Mouse (Mus musculus) neural tube, embryonic 13.5 days (tissue): Measurements from ENCODE around the gene Ypel2. TPM values are rescaled to one million over a fixed set of nuclear protein-coding genes. Genes with fewer than 3 reads are reported as not detected.

Experiments
- ATAC-seq: fragments of 200-750 bp; cut with Nextera tagmentation; 2 replicates; pipeline ENCODE4 v1.8.0; 2017; ENCODE audit warnings: low read depth, mild to moderate bottlenecking, moderate TSS enrichment, moderate library complexity
- H3K27ac ChIP-seq: fragments of 300-500 bp; sonication (generic); replicated peaks from 2 replicates; pipeline ENCODE4 v1.5.1; 2015; ENCODE audit warnings: moderate library complexity, mild to moderate bottlenecking, inconsistent platforms
- H3K27me3 ChIP-seq: fragments of 300-500 bp; sonication (generic); 2 replicates; pipeline ENCODE4 v1.6.1; 2015; ENCODE audit warnings: mild to moderate bottlenecking, inconsistent platforms
- H3K36me3 ChIP-seq: fragments of 300-500 bp; sonication (generic); 2 replicates; pipeline ENCODE4 v1.6.1; 2015; ENCODE audit warnings: mild to moderate bottlenecking, inconsistent platforms
- H3K4me1 ChIP-seq: fragments of 300-500 bp; sonication (generic); replicated peaks from 2 replicates; pipeline ENCODE4 v1.6.1; 2015; ENCODE audit warnings: inconsistent platforms
- H3K4me2 ChIP-seq: fragments of 300-500 bp; sonication (generic); 2 replicates; pipeline ENCODE4 v1.6.1; 2015; ENCODE audit warnings: inconsistent platforms, mild to moderate bottlenecking, moderate library complexity
- H3K4me3 ChIP-seq: fragments of 300-500 bp; sonication (generic); 2 replicates; pipeline ENCODE4 v1.5.1; 2015; ENCODE audit warnings: mild to moderate bottlenecking, inconsistent platforms
- H3K9ac ChIP-seq: fragments of 300-500 bp; sonication (generic); 2 replicates; pipeline ENCODE4 v1.6.1; 2015; ENCODE audit warnings: moderate library complexity, mild to moderate bottlenecking, inconsistent platforms
- H3K9me3 ChIP-seq: fragments of 300-500 bp; sonication (generic); 2 replicates; pipeline ENCODE4 v1.6.1; 2016; ENCODE audit warnings: inconsistent platforms
- WGBS: fragments of 180-500 bp; shearing (Covaris S2); methylation state at CpG from one replicate; pipeline ENCODE4 v1.1.7; 2015; 5-methylcytosine and 5-hydroxymethylcytosine counted together
- polyA plus RNA-seq: library from polyadenylated mRNA; unstranded; fragments of >200 nt; fragmentation: Nextera tagmentation; extraction: Ambion mirVana; gene quantifications from 2 replicates; pipeline ENCODE4 v1.2.1, GENCODE M21; 2015

The Ypel2 gene
- polyA plus RNA-seq, 1 experiment from 2014 or later: 4.6 TPM

GRCm38 (mm10) chr11:86921335-86921734 is 72.2 kb downstream of the Ypel2 start:
- Histone ChIP-seq H3K27ac (no peak overlapping the region), H3K9ac (no peak overlapping the region), H3K4me3 (no peak overlapping the region), H3K27me3 (no peaks in the 10 kb centered on the region), H3K9me3 (no peaks in the 10 kb centered on the region), H3K36me3 (no peaks in the 10 kb centered on the region), H3K4me2 (no peak overlapping the region), H3K4me1 (peaks cover 13% of the 10 kb centered on the region)
- ATAC-seq: no peak
- WGBS: 86% methylated on average over 6 of the region's 6 CpGs

GRCm38 (mm10) chr11:86920111-86921080 is 73.1 kb downstream of the Ypel2 start:
- no peak overlapping the region for H3K9ac ChIP-seq
- ATAC-seq: no peak
- H3K4me1 ChIP-seq: peaks cover 13% of the 10 kb centered on the region
- no peaks in the 10 kb centered on the region for H3K27me3 ChIP-seq
- H3K27ac ChIP-seq: no peak overlapping the region
- no peak overlapping the region for H3K4me2 ChIP-seq
- no peak overlapping the region for H3K4me3 ChIP-seq
- 64% methylated on average over 20 of the region's 20 CpGs for WGBS
- no peaks in the 10 kb centered on the region for H3K36me3 ChIP-seq
- H3K9me3 ChIP-seq: no peaks in the 10 kb centered on the region

- H3K4me3 ChIP-seq: no peak overlapping the region
- peaks cover 13% of the 10 kb centered on the region for H3K4me1 ChIP-seq
- no peaks in the 10 kb centered on the region for H3K9me3 ChIP-seq
- no peak overlapping the region for H3K4me2 ChIP-seq
- H3K27me3 ChIP-seq: no peaks in the 10 kb centered on the region
- 82% methylated on average over 7 of the region's 7 CpGs for WGBS
- H3K36me3 ChIP-seq: no peaks in the 10 kb centered on the region
- no peak for ATAC-seq
- no peak overlapping the region for H3K9ac ChIP-seq
- no peak overlapping the region for H3K27ac ChIP-seq
Observed at GRCm38 (mm10) chr11:86919468-86919867, 74.0 kb downstream of the Ypel2 start.

- no peak for ATAC-seq
- Histone ChIP-seq H3K9ac (no peak overlapping the region), H3K36me3 (no peaks in the 10 kb centered on the region), H3K4me2 (no peak overlapping the region), H3K27me3 (no peaks in the 10 kb centered on the region), H3K9me3 (no peaks in the 10 kb centered on the region), H3K4me1 (peaks cover 13% of the 10 kb centered on the region), H3K27ac (no peak overlapping the region), H3K4me3 (no peak overlapping the region)
- 93% methylated on average over 2 of the region's 2 CpGs for WGBS
Observed at GRCm38 (mm10) chr11:86917536-86917935, 76.0 kb downstream of the Ypel2 start.

- H3K4me3 ChIP-seq: no peak overlapping the region
- H3K36me3 ChIP-seq: no peaks in the 10 kb centered on the region
- 89% methylated on average over 8 of the region's 8 CpGs for WGBS
- peaks cover 13% of the 10 kb centered on the region for H3K4me1 ChIP-seq
- no peak overlapping the region for H3K9ac ChIP-seq
- no peak overlapping the region for H3K4me2 ChIP-seq
- no peak overlapping the region for H3K27ac ChIP-seq
- H3K9me3 ChIP-seq: no peaks in the 10 kb centered on the region
- H3K27me3 ChIP-seq: no peaks in the 10 kb centered on the region
- no peak for ATAC-seq
Observed at GRCm38 (mm10) chr11:86916596-86917249, 76.8 kb downstream of the Ypel2 start.

GRCm38 (mm10) chr11:86914329-86914728 is 79.2 kb downstream of the Ypel2 start:
- H3K27me3 ChIP-seq: no peaks in the 10 kb centered on the region
- no peak overlapping the region for H3K9ac ChIP-seq
- H3K4me1 ChIP-seq: no peaks in the 10 kb centered on the region
- no peak overlapping the region for H3K4me2 ChIP-seq
- ATAC-seq: no peak
- no peaks in the 10 kb centered on the region for H3K9me3 ChIP-seq
- 85% methylated on average over 9 of the region's 9 CpGs for WGBS
- no peaks in the 10 kb centered on the region for H3K36me3 ChIP-seq
- H3K4me3 ChIP-seq: no peak overlapping the region
- no peak overlapping the region for H3K27ac ChIP-seq

GRCm38 (mm10) chr11:86910244-86910643 is 83.3 kb downstream of the Ypel2 start:
- Histone ChIP-seq H3K4me1 (no peaks in the 10 kb centered on the region), H3K36me3 (no peaks in the 10 kb centered on the region), H3K27me3 (no peaks in the 10 kb centered on the region), H3K9ac (no peak overlapping the region), H3K9me3 (no peaks in the 10 kb centered on the region), H3K27ac (no peak overlapping the region), H3K4me2 (no peak overlapping the region), H3K4me3 (no peak overlapping the region)
- ATAC-seq: no peak
- whole genome bisulfite sequencing: 88% methylated on average over 4 of the region's 4 CpGs

GRCm38 (mm10) chr11:86909028-86909427 is 84.5 kb downstream of the Ypel2 start:
- Histone ChIP-seq H3K4me2 (no peak overlapping the region), H3K27me3 (no peaks in the 10 kb centered on the region), H3K36me3 (no peaks in the 10 kb centered on the region), H3K9ac (no peak overlapping the region), H3K27ac (no peak overlapping the region), H3K9me3 (no peaks in the 10 kb centered on the region), H3K4me3 (no peak overlapping the region), H3K4me1 (no peaks in the 10 kb centered on the region)
- 85% methylated on average over 6 of the region's 6 CpGs for WGBS
- no peak for ATAC-seq

GRCm38 (mm10) chr11:86907889-86908590 is 85.5 kb downstream of the Ypel2 start:
- Histone ChIP-seq H3K4me2 (no peak overlapping the region), H3K4me3 (no peak overlapping the region), H3K9me3 (no peaks in the 10 kb centered on the region), H3K27ac (no peak overlapping the region), H3K27me3 (no peaks in the 10 kb centered on the region), H3K4me1 (no peaks in the 10 kb centered on the region), H3K9ac (no peak overlapping the region), H3K36me3 (no peaks in the 10 kb centered on the region)
- 78% methylated on average over 5 of the region's 5 CpGs for WGBS
- no peak for ATAC-seq

GRCm38 (mm10) chr11:86906767-86907662 is 86.5 kb downstream of the Ypel2 start:
- Histone ChIP-seq H3K4me3 (no peak overlapping the region), H3K9ac (no peak overlapping the region), H3K9me3 (no peaks in the 10 kb centered on the region), H3K36me3 (no peaks in the 10 kb centered on the region), H3K27me3 (no peaks in the 10 kb centered on the region), H3K4me1 (no peaks in the 10 kb centered on the region), H3K4me2 (no peak overlapping the region), H3K27ac (no peak overlapping the region)
- WGBS: 95% methylated on average over 11 of the region's 11 CpGs
- ATAC-seq: no peak

- no peaks in the 10 kb centered on the region for H3K36me3 ChIP-seq
- no peaks in the 10 kb centered on the region for H3K4me1 ChIP-seq
- no peak overlapping the region for H3K4me2 ChIP-seq
- no peaks in the 10 kb centered on the region for H3K27me3 ChIP-seq
- H3K9me3 ChIP-seq: no peaks in the 10 kb centered on the region
- no peak overlapping the region for H3K27ac ChIP-seq
- no peak overlapping the region for H3K9ac ChIP-seq
- H3K4me3 ChIP-seq: no peak overlapping the region
- no peak for ATAC-seq
- WGBS: 83% methylated on average over 6 of the region's 6 CpGs
Observed at GRCm38 (mm10) chr11:86906257-86906656, 87.2 kb downstream of the Ypel2 start.
